Mouse (Mus musculus) T-helper 2 cell (primary cell): ENCODE results near the gene Mybpc2.

ENCODE experiments used
- in situ Hi-C: fragments of 300-600 bp; cut with MboI, MseI; formaldehyde crosslinking; loops from one replicate; pipeline ENCODE4 v1.15.1; 2025; ENCODE audit warnings: high pct_unique_total_duplicates

Gene Mybpc2

DNA sequence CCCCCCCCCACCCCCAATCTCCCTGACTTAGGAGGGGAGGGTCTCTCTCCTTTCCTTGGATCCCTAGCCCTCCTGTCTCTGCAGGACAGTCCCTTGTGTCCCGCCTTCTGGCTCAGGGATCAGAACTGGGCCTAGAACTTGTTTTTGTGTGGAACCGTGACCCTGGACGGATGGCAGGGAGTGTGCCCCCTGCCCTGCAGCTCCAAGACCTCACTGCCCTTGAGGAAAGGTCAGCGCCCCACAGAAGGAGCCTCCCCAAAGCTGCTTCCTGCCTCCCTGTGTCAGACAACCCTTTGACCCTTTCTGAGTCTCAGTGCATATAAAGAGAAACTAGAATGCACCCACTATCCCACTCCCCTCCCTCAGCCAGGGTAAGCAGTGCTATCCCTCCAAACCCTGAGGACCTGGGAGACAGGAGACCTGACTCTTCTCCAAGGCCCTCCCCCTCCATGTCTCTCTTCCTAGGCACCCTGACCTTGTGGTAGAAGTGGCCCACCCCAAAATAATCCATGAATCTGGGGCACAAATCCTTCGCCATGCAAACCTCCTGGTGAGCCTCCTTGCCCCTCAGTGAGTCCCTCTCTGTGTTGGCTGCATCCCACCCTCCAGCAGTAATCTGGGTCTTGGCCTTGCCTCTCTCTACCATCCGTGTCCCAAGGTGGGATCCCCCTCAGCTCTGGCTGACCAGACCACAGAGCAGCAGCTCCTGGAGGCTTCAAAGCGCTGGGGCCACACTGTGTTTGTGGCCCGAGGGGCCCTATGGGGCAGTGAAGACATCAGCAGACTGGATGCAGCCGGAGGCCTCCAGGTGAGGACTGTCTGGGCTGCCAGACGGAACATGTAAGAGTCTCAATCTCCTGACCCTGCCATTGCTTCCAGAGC, 58.2 kb downstream of the Mybpc2 start:
- in situ Hi-C loops, result loop anchor here (5.0 to 25.0 kb wide), 4 partner anchors 36 to 679 kb away; partner anchors contain the start of genes Gm15517, Klk10, Klk8 and Klk9

DNA sequence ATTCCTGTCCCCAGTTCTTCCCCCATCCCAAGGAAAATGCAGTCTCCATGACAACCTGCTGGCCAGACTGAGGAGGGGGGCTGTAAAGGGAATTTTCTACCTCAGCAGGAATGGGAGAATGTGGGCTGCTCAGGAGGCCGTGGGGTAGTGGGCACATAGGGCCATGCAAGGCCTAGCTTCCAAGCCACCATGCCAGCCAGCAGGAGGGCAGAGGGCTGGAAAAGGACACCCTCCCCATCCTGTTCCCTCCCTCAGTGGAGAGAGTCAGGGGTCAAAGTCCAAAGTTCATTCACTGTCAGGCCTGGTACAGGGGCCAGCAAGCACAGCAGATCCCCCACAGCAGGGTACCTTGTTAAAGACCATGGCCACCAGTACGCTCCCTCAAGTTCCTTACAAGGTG, 59.3 kb downstream of the Mybpc2 start, which contains the start of gene Aspdh:
Aspdh (plus strand) TSS at position 281 of the 400 bp plus-strand sequence.
- in situ Hi-C loops, result loop anchor here (5.0 to 25.0 kb wide), 4 partner anchors 37 to 678 kb away; partner anchors contain the start of genes Gm15517, Klk10, Klk8 and Klk9

DNA sequence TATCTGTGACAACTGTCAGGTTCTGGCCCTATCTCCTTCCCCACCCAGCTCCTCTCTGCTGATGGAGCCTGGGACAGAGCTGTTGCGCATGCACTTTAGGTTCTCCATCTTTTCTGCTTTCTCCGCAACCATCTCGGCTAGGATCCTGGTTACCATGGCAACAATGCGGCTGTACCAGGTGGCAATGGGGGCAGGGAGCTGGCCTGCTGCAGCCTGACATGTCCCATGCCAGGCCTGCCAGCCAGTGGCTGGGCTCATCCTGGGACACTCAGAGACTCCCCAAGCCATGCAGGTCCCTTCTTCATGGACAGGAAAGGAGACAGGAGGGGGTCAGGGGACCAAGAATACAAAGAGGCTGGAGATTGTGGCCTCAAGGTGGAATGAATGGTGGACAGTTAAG, 59.9 kb downstream of the Mybpc2 start:
- in situ Hi-C loops, result loop anchor here (25.0 kb wide), 1 partner anchor 677 kb away; the partner anchor contains the start of genes Klk10, Klk8 and Klk9

DNA sequence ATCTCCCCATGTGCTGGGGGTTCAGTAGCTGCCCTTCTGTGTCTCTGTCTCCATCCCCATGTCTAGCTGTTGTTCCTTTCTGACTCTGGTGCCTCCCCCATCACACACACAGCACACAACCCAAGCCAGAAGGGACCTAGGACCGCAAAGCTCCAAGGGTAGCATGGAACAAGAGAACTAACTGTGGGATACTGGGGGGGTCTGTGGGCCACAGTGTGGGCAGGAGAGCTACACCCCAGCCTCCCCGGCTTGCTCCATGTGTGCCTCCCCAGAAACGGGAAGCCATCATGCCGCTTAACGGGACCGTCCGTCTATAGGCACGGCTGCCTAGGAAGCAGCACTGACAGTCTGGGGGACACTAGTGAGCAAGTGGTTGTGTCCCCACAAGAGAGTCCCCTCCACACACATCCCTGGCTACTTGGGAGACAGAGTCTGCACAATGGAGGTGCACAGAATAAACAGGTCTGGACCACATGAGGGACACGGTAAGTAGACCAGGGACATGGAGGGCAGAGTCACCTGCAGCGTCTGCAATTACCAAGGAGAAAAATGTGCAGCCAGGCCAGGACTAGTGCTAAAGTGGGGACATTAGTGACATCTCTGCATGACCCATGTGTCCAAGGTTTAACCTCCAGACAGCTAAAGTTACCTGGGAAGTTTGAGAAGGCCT, 60.8 kb downstream of the Mybpc2 start:
- in situ Hi-C loops, result loop anchor here (25.0 kb wide), 1 partner anchor 676 kb away; the partner anchor contains the start of genes Klk10, Klk8 and Klk9

DNA sequence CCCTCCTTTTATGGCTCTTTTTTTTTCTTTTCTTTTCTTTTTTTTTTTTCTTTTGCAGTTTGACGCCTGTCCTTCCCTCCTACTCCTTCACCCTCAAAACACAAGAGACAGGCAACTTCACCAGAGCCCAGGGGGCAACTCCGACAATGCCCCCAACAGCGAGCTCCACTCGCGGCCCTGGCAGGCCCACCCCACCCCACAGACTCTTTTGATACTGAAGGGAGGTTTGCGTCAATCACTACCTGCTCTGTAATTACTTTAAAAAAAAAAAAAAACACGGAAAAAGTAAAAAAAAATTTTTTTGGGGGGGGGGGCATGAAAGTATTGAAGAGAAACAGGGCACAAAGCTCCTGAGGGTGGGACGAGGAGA, 61.4 kb downstream of the Mybpc2 start:
- in situ Hi-C loops, result loop anchor here (25.0 kb wide), 1 partner anchor 676 kb away; the partner anchor contains the start of genes Klk10, Klk8 and Klk9

DNA sequence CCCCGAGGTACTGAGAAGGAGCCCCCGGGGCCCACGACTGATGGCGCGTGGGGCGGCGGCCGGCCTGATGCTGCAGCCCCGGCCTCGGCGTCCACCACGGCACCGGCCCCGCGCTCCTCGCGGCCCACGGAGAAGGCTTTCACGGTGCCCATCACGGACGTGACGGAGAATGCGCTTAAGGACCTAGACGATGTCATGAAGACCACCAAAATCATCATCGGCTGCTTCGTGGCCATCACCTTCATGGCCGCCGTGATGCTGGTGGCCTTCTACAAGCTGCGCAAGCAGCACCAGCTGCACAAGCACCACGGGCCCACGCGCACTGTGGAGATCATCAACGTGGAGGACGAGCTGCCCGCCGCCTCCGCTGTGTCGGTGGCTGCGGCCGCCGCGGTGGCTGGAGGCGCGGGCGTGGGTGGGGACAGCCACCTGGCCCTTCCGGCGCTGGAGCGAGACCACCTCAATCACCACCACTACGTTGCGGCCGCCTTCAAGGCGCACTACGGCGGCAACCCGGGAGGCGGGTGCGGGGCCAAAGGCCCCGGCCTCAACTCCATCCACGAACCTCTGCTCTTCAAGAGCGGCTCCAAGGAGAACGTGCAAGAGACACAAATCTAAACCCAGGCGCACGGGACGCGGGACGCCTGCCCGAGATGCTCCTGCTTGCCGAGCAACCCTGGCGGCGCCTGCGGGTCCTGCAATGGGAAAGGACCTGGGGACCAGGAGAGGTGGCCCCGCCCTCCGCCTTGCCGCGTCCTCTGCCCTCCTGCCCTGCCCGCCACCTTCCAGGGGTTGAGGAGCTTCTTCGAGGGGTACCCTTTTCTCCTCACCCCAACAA, 62.0 kb downstream of the Mybpc2 start:
- in situ Hi-C loops, result loop anchor here (25.0 kb wide), 1 partner anchor 675 kb away; the partner anchor contains the start of genes Klk10, Klk8 and Klk9

DNA sequence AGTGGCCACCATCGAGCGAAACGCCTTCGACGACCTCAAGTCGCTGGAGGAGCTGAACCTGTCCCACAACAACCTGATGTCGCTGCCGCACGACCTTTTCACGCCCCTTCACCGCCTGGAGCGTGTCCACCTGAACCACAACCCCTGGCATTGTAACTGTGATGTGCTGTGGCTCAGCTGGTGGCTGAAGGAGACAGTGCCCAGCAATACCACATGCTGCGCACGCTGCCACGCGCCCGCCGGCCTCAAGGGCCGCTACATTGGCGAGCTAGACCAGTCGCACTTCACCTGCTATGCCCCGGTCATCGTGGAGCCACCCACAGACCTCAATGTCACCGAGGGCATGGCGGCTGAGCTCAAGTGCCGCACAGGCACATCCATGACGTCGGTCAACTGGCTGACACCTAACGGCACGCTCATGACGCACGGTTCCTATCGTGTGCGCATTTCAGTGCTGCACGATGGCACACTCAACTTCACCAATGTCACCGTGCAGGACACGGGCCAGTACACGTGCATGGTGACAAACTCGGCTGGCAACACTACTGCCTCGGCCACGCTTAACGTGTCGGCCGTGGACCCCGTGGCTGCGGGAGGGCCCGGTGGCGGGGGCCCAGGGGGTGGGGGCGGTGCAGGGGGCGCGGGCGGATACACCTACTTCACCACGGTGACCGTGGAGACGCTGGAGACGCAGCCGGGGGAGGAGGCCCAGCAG, 62.8 kb downstream of the Mybpc2 start:
- in situ Hi-C loops, result loop anchor here (25.0 kb wide), 1 partner anchor 674 kb away; the partner anchor contains the start of genes Klk10, Klk8 and Klk9

DNA sequence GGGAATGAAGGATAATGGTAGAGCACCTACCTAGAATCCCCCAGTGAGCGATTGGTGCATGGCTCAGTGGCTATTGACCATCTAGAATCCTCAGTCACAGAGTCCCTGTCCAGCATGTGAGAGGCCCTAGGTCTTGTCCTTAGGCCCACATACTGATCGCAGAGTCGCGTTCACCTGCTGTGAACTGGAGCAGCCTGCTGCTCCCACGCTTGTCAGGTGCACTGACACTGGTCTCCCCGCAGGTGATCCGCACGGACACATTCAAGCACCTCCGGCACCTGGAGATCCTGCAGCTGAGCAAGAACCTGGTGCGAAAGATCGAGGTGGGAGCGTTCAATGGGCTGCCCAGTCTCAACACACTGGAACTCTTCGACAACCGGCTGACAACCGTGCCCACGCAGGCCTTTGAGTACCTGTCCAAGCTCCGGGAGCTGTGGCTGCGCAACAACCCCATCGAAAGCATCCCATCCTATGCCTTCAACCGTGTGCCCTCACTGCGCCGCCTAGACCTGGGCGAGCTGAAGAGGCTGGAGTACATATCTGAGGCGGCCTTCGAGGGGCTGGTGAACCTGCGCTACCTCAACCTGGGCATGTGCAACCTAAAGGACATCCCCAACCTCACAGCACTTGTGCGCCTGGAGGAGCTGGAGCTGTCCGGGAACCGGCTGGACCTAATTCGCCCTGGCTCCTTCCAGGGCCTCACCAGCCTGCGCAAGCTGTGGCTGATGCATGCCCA, 63.5 kb downstream of the Mybpc2 start:
- in situ Hi-C loops, result loop anchor here (25.0 kb wide), 1 partner anchor 674 kb away; the partner anchor contains the start of genes Klk10, Klk8 and Klk9

DNA sequence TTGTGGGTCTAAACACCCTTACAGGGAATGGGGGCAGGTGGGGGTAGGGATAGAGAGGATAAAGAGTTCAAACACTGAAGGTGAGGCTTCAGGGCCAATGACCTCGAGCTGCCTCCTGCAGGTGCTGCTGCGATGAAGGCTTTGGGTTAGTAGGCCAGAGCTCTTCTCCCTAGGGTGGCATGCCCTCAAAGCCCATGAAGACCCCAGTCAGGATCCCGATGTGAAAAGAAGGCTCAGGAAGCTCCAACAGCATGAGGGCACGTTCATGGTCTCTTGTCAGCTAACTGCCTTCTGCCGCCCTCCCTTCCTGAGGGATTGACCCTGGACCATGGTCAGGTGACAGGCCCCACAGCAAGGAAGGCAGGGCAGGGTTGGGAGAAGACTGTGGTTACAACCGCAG, 64.4 kb downstream of the Mybpc2 start:
- in situ Hi-C loops, result loop anchor here (25.0 kb wide), 1 partner anchor 673 kb away; the partner anchor contains the start of genes Klk10, Klk8 and Klk9

DNA sequence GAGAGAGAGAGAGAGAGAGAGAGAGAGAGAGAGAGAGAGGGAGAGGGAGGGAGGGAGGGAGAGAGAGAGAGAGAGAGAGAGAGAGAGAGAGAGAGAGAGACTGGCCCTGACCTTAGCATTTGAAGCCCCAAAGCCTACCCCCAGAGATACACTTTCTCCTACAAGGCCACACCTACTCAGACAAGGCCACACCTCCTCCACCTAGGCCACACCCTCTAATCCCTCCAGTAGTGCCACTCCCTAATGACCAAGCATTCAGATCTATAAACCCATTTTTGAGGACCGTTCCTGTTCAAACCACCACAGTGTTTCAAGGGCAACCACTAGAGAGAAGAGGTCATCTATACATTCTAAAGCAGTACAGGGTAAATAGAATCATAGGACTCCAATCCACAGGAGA, 68.2 kb downstream of the Mybpc2 start:
- in situ Hi-C loops, result loop anchor here (25.0 kb wide), 1 partner anchor 669 kb away; the partner anchor contains the start of genes Klk10, Klk8 and Klk9

DNA sequence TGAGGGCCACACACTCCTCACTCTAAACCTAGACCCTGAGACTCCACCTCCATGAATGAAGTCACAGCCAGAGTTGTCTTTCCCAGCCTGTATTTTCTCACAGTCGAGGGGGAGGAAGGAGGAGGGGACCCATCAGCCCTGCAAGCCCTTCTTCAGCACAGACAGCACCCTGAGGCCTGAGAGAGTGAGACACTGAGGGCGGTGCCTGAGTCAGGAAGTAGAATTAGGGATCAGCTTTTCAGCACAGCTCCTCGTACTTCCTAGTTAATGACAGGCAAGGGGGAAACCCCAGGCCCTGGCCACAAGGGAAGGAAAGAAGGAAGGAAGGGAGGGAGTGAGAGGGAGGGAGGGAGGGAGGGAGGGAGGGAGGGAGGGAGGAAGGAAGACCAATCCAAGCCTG, 71.2 kb downstream of the Mybpc2 start:
- in situ Hi-C loops, result loop anchor here (25.0 kb wide), 1 partner anchor 666 kb away; the partner anchor contains the start of genes Klk10, Klk8 and Klk9
